Mouse (Mus musculus) olfactory bulb, adult 2 months (tissue): Measurements from ENCODE around the gene Bcl2l14. TPM values are rescaled to one million over a fixed set of nuclear protein-coding genes. Genes with fewer than 3 reads are reported as not detected.

Experiments used
- H3K27ac ChIP-seq: fragments of 200-500 bp; 2 replicates; pipeline ENCODE4 v1.5.1; 2012; ENCODE audit warnings: low read depth, low read length; ENCODE audit not compliant: insufficient read depth
- H3K4me1 ChIP-seq: fragments of 200-500 bp; 2 replicates; pipeline ENCODE4 v1.6.1; 2012; ENCODE audit warnings: low read length; ENCODE audit not compliant: control insufficient read depth, insufficient read depth
- H3K4me3 ChIP-seq: fragments of 200-500 bp; 2 replicates; pipeline ENCODE4 v1.5.1; 2012; ENCODE audit warnings: mild to moderate bottlenecking, low read depth, low read length, moderate library complexity; ENCODE audit not compliant: insufficient read depth
- CTCF ChIP-seq: fragments of 200-500 bp; IDR thresholded peaks from 2 replicates; pipeline ENCODE4 v1.5.1; 2012; ENCODE audit warnings: low read depth, mild to moderate bottlenecking, low read length, moderate library complexity; ENCODE audit not compliant: insufficient read depth
- POLR2A ChIP-seq: fragments of 200-500 bp; IDR thresholded peaks from 2 replicates; pipeline ENCODE4 v1.6.1; 2012; ENCODE audit warnings: mild to moderate bottlenecking, low read depth, low read length, moderate library complexity; ENCODE audit not compliant: insufficient read depth
- WGBS: fragments of 180-500 bp; shearing (Covaris S2); methylation state at CpG from one replicate; pipeline ENCODE4 v1.1.7; 2018; 5-methylcytosine and 5-hydroxymethylcytosine counted together
- polyA plus RNA-seq: library from polyadenylated mRNA; stranded (reverse); fragments of >200 nt; gene quantifications from 2 replicates; pipeline ENCODE4 v1.2.4, GENCODE M21; 2012; ENCODE audit warnings: low replicate concordance; ENCODE audit not compliant: missing spikeins, insufficient read depth, insufficient read length

The Bcl2l14 gene
- polyA plus RNA-seq = not detected in 2 replicates

DNA sequence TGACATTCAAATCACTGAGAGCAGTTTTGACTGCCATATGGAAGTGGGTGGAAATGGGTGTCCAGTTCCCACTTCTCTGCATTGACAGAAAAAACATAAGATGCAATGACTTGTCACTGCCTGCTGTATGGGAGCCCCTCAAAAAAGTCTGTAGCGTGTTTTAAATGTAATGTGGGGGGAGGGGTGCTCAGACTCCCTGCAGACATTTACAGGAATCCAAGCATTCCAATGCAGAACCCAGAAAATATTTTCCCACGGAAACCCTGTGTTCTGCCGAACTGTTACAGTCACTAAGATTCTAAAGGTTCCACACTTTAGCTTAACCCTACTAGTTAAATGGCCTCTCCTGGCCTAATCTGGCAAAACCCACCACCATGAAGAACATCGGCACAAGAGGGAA, at the start of gene Bcl2l14:
Gene Bcl2l14, plus strand, starts transcription at position 301 of the 400 bp plus-strand sequence.
- WGBS = 88% methylated on average over 4 of the region's 4 CpGs
- no peak for TF ChIP-seq CTCF
- TF ChIP-seq POLR2A = no peak
- Histone ChIP-seq H3K4me3 (no peak within 1 kb of the TSS), H3K27ac (no peak within 1 kb of the TSS), H3K4me1 (no peaks in the 10 kb centered on the region)

- TF ChIP-seq POLR2A (no peak), CTCF (no peak)
- Histone ChIP-seq H3K4me1 (no peaks in the 10 kb centered on the region), H3K4me3 (no peak overlapping the region), H3K27ac (no peak overlapping the region)
- WGBS = 91% methylated on average over 7 of the region's 7 CpGs
Observed at GRCm38 (mm10) chr6:134348526-134349067, 47.5 kb upstream of the Bcl2l14 start.

GRCm38 (mm10) chr6:134352881-134353280, 43.2 kb upstream of the Bcl2l14 start:
- no peak for TF ChIP-seq POLR2A
- TF ChIP-seq CTCF = no peak
- Histone ChIP-seq H3K4me1 (no peaks in the 10 kb centered on the region), H3K27ac (no peak overlapping the region), H3K4me3 (no peak overlapping the region)
- WGBS = 70% methylated on average over 6 of the region's 6 CpGs

GRCm38 (mm10) chr6:134353751-134354150, 42.4 kb upstream of the Bcl2l14 start:
- 84% methylated on average over 4 of the region's 4 CpGs for WGBS
- no peak overlapping the region for H3K27ac ChIP-seq
- no peak overlapping the region for H3K4me3 ChIP-seq
- H3K4me1 ChIP-seq = no peaks in the 10 kb centered on the region
- TF ChIP-seq CTCF = no peak
- no peak for TF ChIP-seq POLR2A

DNA sequence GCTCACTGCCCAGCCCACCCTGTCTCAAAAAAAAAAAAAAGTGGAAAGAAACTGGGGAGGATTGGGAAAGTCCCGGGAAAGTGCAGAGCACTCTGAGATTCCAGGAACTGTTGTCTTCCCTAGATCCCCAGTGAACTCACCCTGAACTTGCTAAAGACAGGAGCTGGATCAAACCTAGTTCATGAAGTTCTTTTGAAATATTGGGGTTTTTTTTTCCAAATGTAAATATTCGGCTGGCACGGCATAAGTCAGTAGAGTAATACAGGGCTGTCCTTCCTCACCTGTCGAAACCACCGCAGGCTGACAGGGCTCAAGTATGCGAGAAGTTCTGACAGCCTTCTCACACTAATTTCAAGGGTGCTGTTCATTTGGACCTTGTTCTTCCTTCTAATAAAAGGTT, 38.5 kb upstream of the Bcl2l14 start:
- no peaks in the 10 kb centered on the region for H3K4me1 ChIP-seq
- TF ChIP-seq POLR2A (no peak), CTCF (no peak)
- 81% methylated on average over 6 of the region's 6 CpGs for WGBS

GRCm38 (mm10) chr6:134360079-134360478, 36.0 kb upstream of the Bcl2l14 start:
- Histone ChIP-seq H3K27ac (no peak overlapping the region), H3K4me3 (no peak overlapping the region), H3K4me1 (no peaks in the 10 kb centered on the region)
- WGBS = 91% methylated on average over 4 of the region's 4 CpGs
- TF ChIP-seq CTCF = no peak
- TF ChIP-seq POLR2A = no peak

More for the DNA sequence above, 38.5 kb upstream of the Bcl2l14 start:
- Histone ChIP-seq H3K4me3 (no peak overlapping the region), H3K27ac (no peak overlapping the region)

GRCm38 (mm10) chr6:134364644-134365043, 31.5 kb upstream of the Bcl2l14 start:
- Histone ChIP-seq H3K4me1 (no peaks in the 10 kb centered on the region; the same call in 1 of the 2 replicates), H3K4me3 (no peak overlapping the region), H3K27ac (no peak overlapping the region)
- TF ChIP-seq POLR2A (no peak), CTCF (no peak)
- WGBS = 58% methylated on average over 6 of the region's 6 CpGs

DNA sequence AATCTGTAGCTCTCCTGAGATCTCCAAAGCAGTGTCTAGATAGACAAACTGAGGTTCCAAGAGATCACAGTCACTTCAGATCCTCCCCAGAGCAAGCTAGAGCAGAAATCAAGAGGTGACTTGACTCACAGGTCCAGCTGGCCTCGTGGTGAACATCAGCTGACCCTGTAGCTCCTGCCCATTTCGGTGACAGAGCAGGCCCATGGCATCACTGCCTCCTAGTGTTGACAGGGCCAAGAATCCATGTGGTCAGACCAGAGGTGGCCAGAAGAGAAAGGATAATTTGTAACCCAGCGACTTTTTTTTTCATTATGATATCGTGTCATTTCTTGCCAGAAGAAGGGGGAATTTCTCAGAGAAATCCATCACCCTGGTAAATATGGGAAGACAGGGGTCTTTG, 30.2 kb upstream of the Bcl2l14 start:
- Histone ChIP-seq H3K27ac (no peak overlapping the region), H3K4me1 (no peaks in the 10 kb centered on the region; the same call in 1 of the 2 replicates), H3K4me3 (no peak overlapping the region)
- 76% methylated on average over 4 of the region's 4 CpGs for WGBS
- TF ChIP-seq POLR2A = no peak
- TF ChIP-seq CTCF = no peak

GRCm38 (mm10) chr6:134366366-134367351, 29.5 kb upstream of the Bcl2l14 start:
- H3K4me1 ChIP-seq = no peaks in the 10 kb centered on the region; the same call in 1 of the 2 replicates
- 77% methylated on average over 10 of the region's 10 CpGs for WGBS
- no peak overlapping the region for H3K27ac ChIP-seq
- TF ChIP-seq CTCF = no peak
- no peak for TF ChIP-seq POLR2A
- H3K4me3 ChIP-seq = no peak overlapping the region
